Mouse (Mus musculus) testis, adult 2 months (tissue): Measurements from ENCODE around the gene Zbtb22. TPM values are rescaled to one million over a fixed set of nuclear protein-coding genes. Genes with fewer than 3 reads are reported as not detected.
"Not testable (repeated sequence)": the region's sequence is repeated elsewhere in the genome, so short reads cannot be mapped to it uniquely, and the experiment has no call there.

ENCODE experiments used
- H3K27ac ChIP-seq: fragments of 200-500 bp; 2 replicates; pipeline ENCODE4 v1.5.1; 2012; ENCODE audit warnings: low read depth, low read length; ENCODE audit not compliant: control insufficient read depth, insufficient read depth
- H3K27me3 ChIP-seq: fragments of 200-500 bp; 2 replicates; pipeline ENCODE4 v1.6.1; 2012; ENCODE audit warnings: mild to moderate bottlenecking, low read length, moderate library complexity; ENCODE audit not compliant: control insufficient read depth, insufficient read depth
- H3K36me3 ChIP-seq: fragments of 200-500 bp; 2 replicates; pipeline ENCODE4 v1.6.1; 2012; ENCODE audit warnings: mild to moderate bottlenecking, low read length; ENCODE audit not compliant: control insufficient read depth, insufficient read depth
- H3K4me1 ChIP-seq: fragments of 200-500 bp; 2 replicates; pipeline ENCODE4 v1.6.1; 2012; ENCODE audit warnings: low read length; ENCODE audit not compliant: control insufficient read depth, insufficient read depth
- H3K4me3 ChIP-seq: fragments of 200-500 bp; 2 replicates; pipeline ENCODE4 v1.5.1; 2012; ENCODE audit warnings: low read depth, mild to moderate bottlenecking, low read length, moderate library complexity, mixed read lengths; ENCODE audit not compliant: control insufficient read depth
- CTCF ChIP-seq: fragments of 200-500 bp; IDR thresholded peaks from 2 replicates; pipeline ENCODE4 v1.5.1; 2012; ENCODE audit warnings: low read depth, mild to moderate bottlenecking, inconsistent platforms, low read length, moderate library complexity; ENCODE audit not compliant: control insufficient read depth, insufficient read depth, insufficient replicate concordance
- POLR2A ChIP-seq: fragments of 200-500 bp; IDR thresholded peaks from 2 replicates; pipeline ENCODE4 v1.6.1; 2012; ENCODE audit warnings: low read depth, mild to moderate bottlenecking, inconsistent platforms, low read length, moderate library complexity; ENCODE audit not compliant: control insufficient read depth
- polyA plus RNA-seq: library from polyadenylated mRNA; depleted of rRNA; stranded (reverse); fragments of >200 nt; gene quantifications from 2 replicates; pipeline ENCODE4 v1.2.3, GENCODE M21; 2012

The Zbtb22 gene
- polyA plus RNA-seq, 1 experiment = 66.5 TPM

DNA sequence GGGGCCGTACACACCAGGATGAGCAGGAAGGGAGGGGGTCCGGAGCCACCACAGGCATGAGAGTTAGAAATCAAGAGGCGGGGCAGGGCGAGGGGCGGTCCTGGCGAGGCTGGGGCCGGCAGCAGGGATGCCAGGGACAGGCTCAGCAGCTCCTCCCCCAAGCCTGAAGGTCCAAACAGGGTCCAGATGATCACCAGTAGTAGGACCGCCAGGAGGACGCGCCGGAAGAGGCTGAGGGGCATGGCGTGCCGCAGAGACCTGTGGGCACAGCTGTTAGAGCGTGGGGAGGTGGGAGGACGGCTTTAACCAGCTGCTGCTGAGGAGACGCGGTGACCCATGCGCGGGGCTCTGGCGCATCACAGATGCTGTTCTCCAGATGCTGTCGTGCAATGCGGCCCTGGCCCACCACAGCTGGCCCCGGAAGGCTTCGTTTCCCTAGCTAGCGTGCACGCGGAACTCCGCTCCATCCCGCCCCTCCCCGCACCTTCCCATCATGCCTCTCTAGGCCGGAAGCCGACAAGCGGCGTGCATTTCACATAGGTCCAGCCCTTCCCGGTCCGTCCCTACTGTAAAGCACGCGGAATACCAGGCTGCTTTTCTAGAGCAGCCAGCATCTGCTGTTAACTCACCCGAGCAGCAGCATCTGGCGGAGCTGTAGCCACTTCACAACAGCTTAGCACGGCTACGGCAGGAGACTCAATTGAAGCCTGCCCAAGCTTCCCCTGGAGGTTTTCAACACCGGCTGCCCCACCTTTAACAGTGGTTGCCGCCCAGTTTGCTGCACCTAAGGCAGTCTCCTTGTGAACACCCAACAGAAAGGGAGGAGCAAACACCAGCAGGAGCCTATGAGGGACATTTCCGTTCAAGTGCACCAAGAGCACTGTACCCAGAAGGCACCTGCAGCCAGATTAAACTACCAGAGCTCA is 35.6 kb downstream of the Zbtb22 start, which contains the start of gene B3galt4:
TSS of gene B3galt4 (minus strand) at position 468 of the 926 bp plus-strand sequence.
- no peaks in the 10 kb centered on the region for H3K27me3 ChIP-seq
- peak within 1 kb of the TSS; percentile 60 for H3K4me3 ChIP-seq
- TF ChIP-seq POLR2A (peak; percentile 59; the same call in 1 of the 2 replicates), CTCF (no peak)
- H3K36me3 ChIP-seq = no peaks in the 10 kb centered on the region; the same call in 1 of the 2 replicates
- H3K4me1 ChIP-seq = peaks cover 20% of the 10 kb centered on the region
- peak within 1 kb of the TSS; percentile 19; the same call in 1 of the 2 replicates for H3K27ac ChIP-seq

DNA sequence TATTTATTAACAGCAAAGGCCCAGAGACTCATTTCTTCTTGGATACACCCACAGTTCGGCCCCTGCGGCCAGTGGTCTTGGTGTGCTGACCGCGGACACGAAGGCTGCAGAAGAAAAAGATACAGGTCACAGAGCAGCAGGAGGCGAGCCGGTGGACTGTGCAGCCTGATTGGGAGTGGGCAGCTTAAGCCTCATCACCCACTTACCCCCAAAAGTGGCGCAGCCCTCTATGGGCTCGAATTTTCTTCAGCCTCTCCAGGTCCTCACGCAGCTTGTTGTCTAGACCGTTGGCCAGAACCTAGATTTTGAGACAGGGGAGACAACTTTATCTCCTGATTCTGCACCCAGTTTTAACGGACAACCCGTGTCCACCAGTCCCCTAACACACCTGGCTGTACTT is 36.3 kb downstream of the Zbtb22 start:
- peaks cover 22% of the 10 kb centered on the region for H3K4me1 ChIP-seq
- H3K36me3 ChIP-seq, H3K4me3 ChIP-seq, H3K27ac ChIP-seq, H3K27me3 ChIP-seq: not testable (repeated sequence)

DNA sequence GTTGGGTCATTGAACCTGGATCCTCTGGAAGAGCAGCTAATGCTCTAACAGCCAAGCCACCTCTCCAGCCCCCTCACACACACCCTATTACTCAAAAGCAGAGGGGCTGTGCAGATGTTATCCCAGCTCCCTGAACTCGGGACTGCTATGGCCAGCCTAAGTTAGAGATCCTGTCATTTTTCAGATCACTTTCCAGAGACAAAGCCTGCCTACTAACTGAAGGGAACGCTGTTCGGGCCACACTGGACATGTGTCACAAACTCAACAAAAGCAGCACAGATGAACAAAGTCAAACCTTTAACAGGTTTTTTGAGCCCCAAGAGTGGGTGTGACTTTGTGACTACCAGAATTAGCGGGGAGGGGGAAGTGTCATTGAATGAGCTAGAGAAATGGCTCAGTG is 37.2 kb downstream of the Zbtb22 start:
- Histone ChIP-seq H3K36me3 (no peaks in the 10 kb centered on the region; the same call in 1 of the 2 replicates), H3K4me1 (peaks cover 22% of the 10 kb centered on the region), H3K27ac (no peak overlapping the region), H3K27me3 (no peaks in the 10 kb centered on the region), H3K4me3 (no peak overlapping the region)
- no peak for TF ChIP-seq POLR2A
- no peak for TF ChIP-seq CTCF

DNA sequence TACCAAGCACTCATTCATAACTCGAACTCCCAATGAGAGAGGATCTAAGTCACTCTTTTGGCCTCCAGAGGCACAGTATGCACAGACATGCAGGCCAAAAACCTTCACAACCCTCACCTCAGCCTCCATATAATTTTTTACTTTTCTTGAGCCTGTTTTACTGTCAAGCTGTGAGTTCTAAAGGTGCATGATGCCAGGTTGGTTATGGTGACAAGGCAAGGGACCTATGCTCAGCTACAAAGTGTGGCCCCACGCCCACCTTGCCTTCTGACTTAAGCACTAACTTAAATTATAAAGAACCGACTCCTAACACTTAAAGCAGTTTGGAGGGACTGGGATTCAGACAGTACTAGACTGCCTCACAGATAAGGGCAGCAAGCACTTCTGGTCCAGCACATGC is 37.6 kb downstream of the Zbtb22 start:
- no peak overlapping the region for H3K27ac ChIP-seq
- no peak overlapping the region for H3K4me3 ChIP-seq
- H3K4me1 ChIP-seq = peaks cover 22% of the 10 kb centered on the region
- H3K36me3 ChIP-seq = no peaks in the 10 kb centered on the region; the same call in none of the 2 replicates
- TF ChIP-seq CTCF = no peak
- H3K27me3 ChIP-seq = no peaks in the 10 kb centered on the region

DNA sequence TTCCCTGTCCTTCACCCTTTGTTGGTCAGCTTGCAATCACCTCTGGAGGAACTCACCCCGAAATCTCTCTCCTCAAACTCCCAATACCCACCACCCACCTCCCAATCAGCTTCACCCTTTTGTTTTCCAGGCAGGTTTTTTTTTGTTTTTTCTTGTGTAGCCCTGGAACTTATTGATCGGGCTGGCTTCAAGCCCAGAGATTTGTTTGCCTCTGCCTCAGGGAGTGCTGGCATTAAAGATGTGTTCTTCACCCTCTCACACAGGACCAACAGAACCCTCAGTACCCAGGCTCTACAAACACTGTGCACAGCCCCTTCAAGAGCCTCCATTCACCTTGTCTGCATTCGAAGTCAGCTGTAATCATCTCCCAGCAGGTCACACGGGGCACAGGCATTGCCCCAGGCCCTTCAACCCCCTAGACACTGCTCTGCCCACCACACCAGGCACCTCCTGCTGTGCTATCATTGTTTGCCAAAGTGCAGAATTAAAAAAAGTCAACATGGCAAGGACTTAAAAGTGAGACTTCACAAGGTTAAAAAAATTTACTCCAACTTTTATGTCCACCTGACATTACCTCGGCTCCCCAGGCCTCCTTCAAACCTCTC is 38.4 kb downstream of the Zbtb22 start:
- H3K4me1 ChIP-seq = peaks cover 22% of the 10 kb centered on the region

DNA sequence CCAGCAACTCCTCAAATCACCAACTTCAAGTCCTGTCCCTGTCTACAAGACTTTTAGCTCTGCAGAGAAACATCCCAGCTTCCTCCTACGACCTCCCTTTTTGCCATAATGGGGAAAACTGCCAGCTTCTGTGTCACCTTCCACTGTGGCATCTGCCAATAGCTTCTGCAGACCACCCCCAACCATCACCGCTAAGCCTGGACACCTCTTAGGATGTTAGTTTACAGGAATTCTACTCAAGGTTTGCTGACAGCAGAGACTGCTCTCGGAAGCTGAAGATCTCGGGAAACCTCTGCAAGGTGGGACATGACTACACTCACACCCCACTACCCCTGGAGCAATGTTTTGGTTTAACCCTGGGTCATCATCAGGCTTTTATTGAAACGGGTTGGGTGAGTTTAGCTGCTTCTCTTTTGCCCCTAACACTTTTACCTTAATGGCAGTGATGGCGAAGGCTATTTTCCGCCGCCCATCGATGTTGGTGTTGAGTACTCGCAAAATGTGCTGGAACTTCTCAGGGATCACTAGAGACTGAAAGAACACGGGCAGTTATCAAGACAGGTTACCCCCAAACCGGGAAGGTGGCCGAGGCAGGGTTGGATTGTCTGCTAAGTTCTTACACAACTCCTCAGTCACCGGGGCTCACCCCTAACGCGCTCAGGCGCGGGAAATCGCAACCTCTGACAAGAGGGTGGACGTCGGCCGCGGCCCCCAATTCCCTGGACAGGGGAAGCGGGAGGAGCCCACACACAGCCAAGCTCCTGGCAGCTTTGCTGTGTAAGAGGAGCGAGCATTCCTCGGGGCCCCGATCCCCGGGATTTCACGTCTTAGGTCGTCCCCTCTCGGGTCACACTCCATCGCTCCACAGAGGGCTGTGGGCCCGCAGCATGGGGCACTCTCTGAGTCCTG is 39.2 kb downstream of the Zbtb22 start:
- Histone ChIP-seq H3K4me3 (peak overlapping the region; percentile 99), H3K27me3 (no peaks in the 10 kb centered on the region), H3K27ac (peak overlapping the region; percentile 85), H3K36me3 (no peaks in the 10 kb centered on the region; the same call in none of the 2 replicates), H3K4me1 (peaks cover 22% of the 10 kb centered on the region)
- TF ChIP-seq POLR2A (no peak), CTCF (no peak)

More for the DNA sequence above, 38.4 kb downstream of the Zbtb22 start:
- Histone ChIP-seq H3K4me3 (no peak overlapping the region), H3K27ac (no peak overlapping the region), H3K27me3 (no peaks in the 10 kb centered on the region), H3K36me3 (no peaks in the 10 kb centered on the region; the same call in none of the 2 replicates)
- TF ChIP-seq CTCF (no peak), POLR2A (no peak)
